Mouse (Mus musculus): ENCODE data around the gene Mtmr3.

DNA sequence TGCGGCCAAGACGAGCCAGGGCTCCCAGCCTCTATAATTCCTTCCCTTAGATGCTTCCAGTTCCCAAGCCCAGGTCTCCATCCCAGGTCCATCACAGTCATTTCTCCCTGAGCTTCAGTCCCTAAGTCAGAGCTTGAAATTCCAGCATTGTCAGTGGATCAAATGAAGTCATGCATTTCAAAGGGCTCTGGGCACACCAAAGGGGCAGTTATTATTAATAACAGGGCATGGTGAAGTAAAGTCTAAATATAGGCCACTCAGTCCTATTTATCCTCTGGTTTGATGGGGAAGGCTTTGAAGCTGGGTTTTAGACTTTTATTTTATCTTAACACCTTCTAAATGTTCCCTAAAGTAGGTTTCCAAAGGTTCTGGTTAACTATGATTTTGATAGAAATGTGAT is 17.2 kb upstream of the Mtmr3 start:
- no peak for TF ChIP-seq CTCF (IDR thresholded peaks at IDR 0.05; ENCODE audit: low read depth, low read length)
- no peak for TF ChIP-seq POLR2A (IDR thresholded peaks at IDR 0.05; ENCODE audit: extremely low read depth, insufficient read depth, low read length)

Measured in liver, adult 2 months (tissue).